Mouse (Mus musculus) Patski (cell line): ENCODE data around the gene Rxfp4. TPM values are rescaled to one million over a fixed set of nuclear protein-coding genes. Genes with fewer than 3 reads are reported as not detected.
A peak's percentile ranks its signal among the peaks of the same experiment; 100 is the strongest.

Experiments used
- ATAC-seq: fragments of 100-300 bp; one replicate; pipeline ENCODE4 v1.8.0; 2021
- CTCF ChIA-PET: fragments of 350-600 bp; sonication (Branson Sonifier 250); formaldehyde crosslinking; loops from one replicate; lab custom pipeline; 2022; ENCODE audit warnings: inconsistent platforms; lab: Charles Lee
- POLR2A ChIA-PET: fragments of 350-600 bp; sonication (Branson Sonifier 250); formaldehyde crosslinking; loops from one replicate; lab custom pipeline; 2022; ENCODE audit warnings: antibody characterized with exemption, inconsistent platforms; lab: Charles Lee
- DNase-seq: peaks from one replicate; pipeline ENCODE4 v3.0.0-alpha.2; 2011; ENCODE audit warnings: low read depth, low spot score
- H3K27me3 ChIP-seq: fragments of 371-371 bp; one replicate; pipeline ENCODE4 v1.5.1; 2021
- CTCF ChIP-seq: fragments of 100-300 bp; IDR thresholded peaks from one replicate; pipeline ENCODE4 v1.5.1; 2021
- in situ Hi-C: fragments of 300-500 bp; cut with MboI; formaldehyde crosslinking; loops from 3 replicates; pipeline ENCODE4 v1.11.1; 2018; ENCODE audit warnings: low pct_unique_long_range_greater_than_20kb, mixed read lengths
- polyA plus RNA-seq: library from polyadenylated mRNA; unstranded; gene quantifications from one replicate; pipeline ENCODE4 v1.2.3, GENCODE M21; 2021

Rxfp4 gene
- polyA plus RNA-seq, 1 experiment from 2014 or later, result not detected

- in situ Hi-C loops, result loop anchor here (25.0 kb wide), 1 partner anchor 527 kb away; the partner anchor contains the start of genes Gba and Thbs3
- ATAC-seq (peak; percentile 95), DNase-seq (peak; percentile 99)
- ChIA-PET CTCF (interaction anchor here (0.8 to 2.3 kb wide), 7 partner anchors 9 to 99 kb away, joined by 3 to 11 read pairs (median 3); no protein-coding TSS in a partner anchor), POLR2A (interaction anchor here (0.6 to 1.3 kb wide), 7 partner anchors 9 to 63 kb away, joined by 3 to 5 read pairs (median 3); no protein-coding TSS in a partner anchor)
- no peaks in the 10 kb centered on the region for H3K27me3 ChIP-seq
- TF ChIP-seq CTCF, result no peak
Measured at GRCm38 (mm10) chr3:88684980-88685941, 32.3 kb upstream of the Rxfp4 start, which contains the start of gene Khdc4. Gene Khdc4, plus strand, starts transcription at chr3:88685803.

- POLR2A ChIA-PET, result interaction anchor here (0.6 to 0.9 kb wide), 2 partner anchors 22 to 61 kb away, joined by 3 read pairs; no protein-coding TSS in a partner anchor
- DNase-seq (no peak), ATAC-seq (no peak)
- no peaks in the 10 kb centered on the region for H3K27me3 ChIP-seq
- CTCF ChIA-PET, result interaction anchor here (0.8 to 2.3 kb wide), 5 partner anchors 8 to 99 kb away, joined by 3 to 11 read pairs (median 5); no protein-coding TSS in a partner anchor
- in situ Hi-C loops, result loop anchor here (25.0 kb wide), 1 partner anchor 528 kb away; the partner anchor contains the start of genes Gba and Thbs3
- no peak for TF ChIP-seq CTCF
Measured at GRCm38 (mm10) chr3:88684236-88684979, 31.5 kb upstream of the Rxfp4 start.

GRCm38 (mm10) chr3:88683814-88684213 lies 30.9 kb upstream of the Rxfp4 start:
- in situ Hi-C loops, result loop anchor here (25.0 kb wide), 1 partner anchor 528 kb away; the partner anchor contains the start of genes Gba and Thbs3
- CTCF ChIA-PET, result interaction anchor here (0.7 kb wide), 1 partner anchor 76 kb away, joined by 3 read pairs; no protein-coding TSS in a partner anchor
- POLR2A ChIA-PET, result no interaction called here
- no peaks in the 10 kb centered on the region for H3K27me3 ChIP-seq
- no peak for DNase-seq
- TF ChIP-seq CTCF, result no peak
- ATAC-seq, result no peak

GRCm38 (mm10) chr3:88677399-88677798 lies 24.5 kb upstream of the Rxfp4 start:
- no peaks in the 10 kb centered on the region for H3K27me3 ChIP-seq
- DNase-seq, result no peak
- ChIA-PET CTCF (interaction anchor here (0.6 to 2.8 kb wide), 24 partner anchors 8 to 262 kb away, joined by 3 to 16 read pairs (median 4); partner anchors contain the start of genes Khdc4 and Rit1), POLR2A (interaction anchor here (1.7 kb wide), 1 partner anchor 9 kb away, joined by 5 read pairs; the partner anchor contains the start of gene Khdc4)
- ATAC-seq, result peak; percentile 74
- no peak for TF ChIP-seq CTCF
- in situ Hi-C loops, result loop anchor here (5.0 to 25.0 kb wide), 3 partner anchors 70 to 535 kb away; partner anchors contain the start of genes Gba and Thbs3

GRCm38 (mm10) chr3:88664095-88664494 lies 11.2 kb upstream of the Rxfp4 start:
- in situ Hi-C loops, result no loop called here
- no peak for DNase-seq
- POLR2A ChIA-PET, result interaction anchor here (0.7 kb wide), 1 partner anchor 9 kb away, joined by 3 read pairs; no protein-coding TSS in a partner anchor
- no peak for ATAC-seq
- CTCF ChIA-PET, result interaction anchor here (2.6 kb wide), 2 partner anchors 13 to 57 kb away, joined by 5 to 16 read pairs; no protein-coding TSS in a partner anchor
- TF ChIP-seq CTCF, result no peak
- H3K27me3 ChIP-seq, result no peaks in the 10 kb centered on the region

DNA sequence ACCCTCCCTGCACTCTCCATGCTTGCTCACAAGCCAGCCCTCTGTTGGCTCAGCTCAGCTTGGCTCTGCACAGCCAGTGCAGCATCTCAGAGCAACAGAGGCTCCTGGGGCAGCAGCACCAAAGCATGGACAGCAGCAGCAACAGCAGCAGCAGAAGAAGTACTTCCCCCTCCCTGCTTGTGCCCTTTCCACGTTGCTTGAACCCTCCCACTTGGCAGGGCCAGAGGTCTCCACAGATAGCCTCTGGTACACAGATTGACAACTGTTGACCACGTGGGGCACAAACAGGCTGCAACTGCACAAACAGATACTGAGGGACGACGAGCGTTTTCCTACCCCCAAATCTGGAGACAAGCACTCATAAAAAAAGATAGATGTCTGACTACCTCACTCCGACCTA lies 6.9 kb upstream of the Rxfp4 start:
- TF ChIP-seq CTCF, result no peak
- CTCF ChIA-PET, result interaction anchor here (1.6 to 3.5 kb wide), 2 partner anchors 16 to 18 kb away, joined by 5 to 12 read pairs; no protein-coding TSS in a partner anchor
- POLR2A ChIA-PET, result no interaction called here
- DNase-seq, result no peak
- in situ Hi-C loops, result no loop called here
- ATAC-seq, result no peak
- peaks cover 4% of the 10 kb centered on the region for H3K27me3 ChIP-seq

- DNase-seq (no peak), ATAC-seq (no peak)
- ChIA-PET CTCF (interaction anchor here (0.6 to 3.5 kb wide), 3 partner anchors 19 to 67 kb away, joined by 3 to 12 read pairs (median 3); no protein-coding TSS in a partner anchor), POLR2A (interaction anchor here (0.7 kb wide), 2 partner anchors 9 to 778 kb away, joined by 3 to 4 read pairs; partner anchors contain the start of gene Pbxip1)
- H3K27me3 ChIP-seq, result peaks cover 4% of the 10 kb centered on the region
- in situ Hi-C loops, result no loop called here
- no peak for TF ChIP-seq CTCF
Measured at GRCm38 (mm10) chr3:88658441-88659127, 5.6 kb upstream of the Rxfp4 start.

- TF ChIP-seq CTCF, result no peak
Measured at GRCm38 (mm10) chr3:88655619-88656018, 2.7 kb upstream of the Rxfp4 start.

DNA sequence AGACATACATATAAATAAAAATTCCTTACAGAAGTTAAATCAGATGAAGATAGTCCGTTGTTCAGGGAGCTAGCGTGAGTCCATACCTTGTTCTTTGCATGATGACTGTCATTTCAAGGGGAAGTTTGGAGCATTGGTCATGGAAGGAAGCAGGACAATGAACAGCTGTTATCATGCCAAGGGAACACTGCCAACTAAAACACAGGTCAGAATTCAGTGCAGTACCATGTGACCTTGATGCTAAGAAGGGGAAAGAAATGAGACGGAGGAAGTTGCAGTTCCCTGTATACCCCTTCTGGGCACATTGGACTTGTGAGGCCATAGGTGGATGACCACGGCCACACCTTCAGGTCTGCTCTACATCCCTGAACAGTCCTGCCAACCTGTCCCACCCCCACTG lies 1.7 kb upstream of the Rxfp4 start:
- ATAC-seq (no peak), DNase-seq (no peak)
- in situ Hi-C loops, result no loop called here
- ChIA-PET CTCF (interaction anchor here (0.9 to 2.2 kb wide), 4 partner anchors 22 to 111 kb away, joined by 3 to 9 read pairs (median 4); partner anchors contain the start of gene Ssr2), POLR2A (interaction anchor here (1.0 to 1.7 kb wide), 2 partner anchors 9 to 10 kb away, joined by 3 to 4 read pairs; no protein-coding TSS in a partner anchor)
- peaks cover 4% of the 10 kb centered on the region for H3K27me3 ChIP-seq
- no peak for TF ChIP-seq CTCF

More at GRCm38 (mm10) chr3:88655619-88656018, 2.7 kb upstream of the Rxfp4 start:
- POLR2A ChIA-PET, result interaction anchor here (0.7 to 1.7 kb wide), 2 partner anchors 11 to 14 kb away, joined by 4 to 5 read pairs; no protein-coding TSS in a partner anchor
- CTCF ChIA-PET, result interaction anchor here (0.8 to 2.2 kb wide), 5 partner anchors 14 to 112 kb away, joined by 3 to 9 read pairs (median 4); partner anchors contain the start of gene Ssr2
- DNase-seq, result no peak
- in situ Hi-C loops, result no loop called here
- no peak for ATAC-seq
- H3K27me3 ChIP-seq, result peaks cover 4% of the 10 kb centered on the region
